Mouse (Mus musculus) urinary bladder, postnatal 0 days (tissue): ENCODE data around the gene Slc11a2. TPM values are rescaled to one million over a fixed set of nuclear protein-coding genes. Genes with fewer than 3 reads are reported as not detected.

Experiments
- polyA plus RNA-seq: library from polyadenylated mRNA; unstranded; fragments of >200 nt; fragmentation: Nextera tagmentation; extraction: Ambion mirVana; gene quantifications from 2 replicates; pipeline ENCODE4 v1.2.1, GENCODE M21; 2015

The Slc11a2 gene
- 9.4 and 11.9 TPM in 2 replicates for polyA plus RNA-seq

GRCm38 (mm10) chr15:100424396-100425122 lies at the start of gene Slc11a2:
Gene Slc11a2, minus strand, starts transcription at chr15:100425072.

GRCm38 (mm10) chr15:100468295-100469188 lies 43.7 kb upstream of the Slc11a2 start, which contains the start of gene Letmd1:
Gene Letmd1, plus strand, starts transcription at chr15:100469023.

GRCm38 (mm10) chr15:100421758-100422197 lies 3.1 kb downstream of the Slc11a2 start, which contains the start of gene Gm5475:
Gene Gm5475, plus strand, starts transcription at chr15:100422147.

GRCm38 (mm10) chr15:100364242-100364641 lies 60.6 kb downstream of the Slc11a2 start, which contains the start of gene Higd1c:
Gene Higd1c, plus strand, starts transcription at chr15:100364542.

GRCm38 (mm10) chr15:100352711-100353250 lies 72.1 kb downstream of the Slc11a2 start, which contains the start of the genes Methig1 and Mettl7a2:
Gene Methig1, plus strand, starts transcription at chr15:100353149.
Gene Mettl7a2, plus strand, starts transcription at chr15:100353200.

Other genes starting within 250 kb of the Slc11a2 start
- 30.3 and 35.6 TPM in 2 replicates for gene Atf1, start 197.3 kb downstream of the Slc11a2 start, polyA plus RNA-seq
- gene Tmprss12, start 144.2 kb downstream of the Slc11a2 start, polyA plus RNA-seq: not detected in 2 replicates
- gene Mettl7a1, start 120.9 kb downstream of the Slc11a2 start, polyA plus RNA-seq: 3.8 and 4.6 TPM in 2 replicates
- gene Mettl7a3, start 90.1 kb downstream of the Slc11a2 start, polyA plus RNA-seq: not detected in 2 replicates
- not detected in 2 replicates for gene Methig1, start 71.9 kb downstream of the Slc11a2 start, polyA plus RNA-seq
- not detected in 2 replicates for gene Mettl7a2, start 71.9 kb downstream of the Slc11a2 start, polyA plus RNA-seq
- not detected in 2 replicates for gene Higd1c, start 60.5 kb downstream of the Slc11a2 start, polyA plus RNA-seq
- 0.05 TPM in 1 of 2 replicates, not detected in the other for gene Gm5475, start 2.9 kb downstream of the Slc11a2 start, polyA plus RNA-seq
- gene Letmd1, start 44.0 kb upstream of the Slc11a2 start, polyA plus RNA-seq: 15.8 and 16.8 TPM in 2 replicates
- gene Csrnp2, start 70.4 kb upstream of the Slc11a2 start, polyA plus RNA-seq: 2.6 TPM in 2 replicates
- 11.7 and 11.8 TPM in 2 replicates for gene Tfcp2, start 126.9 kb upstream of the Slc11a2 start, polyA plus RNA-seq
- 1.7 and 2.1 TPM in 2 replicates for gene Pou6f1, start 174.9 kb upstream of the Slc11a2 start, polyA plus RNA-seq
- gene Dazap2, start 190.3 kb upstream of the Slc11a2 start, polyA plus RNA-seq: 173 and 184 TPM in 2 replicates
- 36.3 and 37.9 TPM in 2 replicates for gene Smagp, start 211.9 kb upstream of the Slc11a2 start, polyA plus RNA-seq
- gene Bin2, start 244.5 kb upstream of the Slc11a2 start, polyA plus RNA-seq: 5.9 and 8.8 TPM in 2 replicates